Mouse (Mus musculus): Measurements from ENCODE around the gene Fuz.

DNA sequence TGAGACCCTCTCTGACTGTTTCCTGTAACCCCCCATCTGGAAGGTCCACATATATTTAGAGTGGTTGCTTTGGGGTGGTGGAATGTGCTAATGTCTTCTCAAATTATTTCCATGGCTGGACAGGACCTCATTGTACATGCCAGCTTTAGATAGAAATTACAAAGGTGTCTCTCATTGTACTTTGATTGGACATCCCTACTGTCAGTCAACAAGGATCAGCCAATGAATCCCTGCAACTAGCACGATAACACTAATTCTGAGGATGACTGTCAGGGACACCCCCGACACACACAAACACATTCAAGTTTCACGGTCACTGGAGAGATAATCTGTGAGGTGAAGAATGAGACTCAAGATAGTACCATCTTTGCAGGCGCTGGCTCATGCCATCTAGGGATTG, 42.8 kb downstream of the Fuz start:
- no peak for TF ChIP-seq CTCF (conservative IDR thresholded peaks at IDR 0.05; ENCODE audit: low read length)
- TF ChIP-seq NANOG (IDR thresholded peaks at IDR 0.05; ENCODE audit: borderline replicate concordance, low read length), result no peak

Measured in E14TG2a.4 (cell line).